Mouse (Mus musculus) adrenal gland, adult 8-10 months (tissue): ENCODE data around the gene Fbxo17. TPM values are rescaled to one million over a fixed set of nuclear protein-coding genes. Genes with fewer than 3 reads are reported as not detected.

Experiments
- DNase-seq: peaks from one replicate; pipeline ENCODE4 v3.0.0; 2022
- total RNA-seq, 4 experiments: library from RNA; stranded (reverse); gene quantifications; 2 replicates each; pipeline ENCODE4 v1.2.4; 2022

Fbxo17 gene
- total RNA-seq, 4 experiments from 2014 or later, result 4.5 to 9.9 (median 6.9) TPM

DNA sequence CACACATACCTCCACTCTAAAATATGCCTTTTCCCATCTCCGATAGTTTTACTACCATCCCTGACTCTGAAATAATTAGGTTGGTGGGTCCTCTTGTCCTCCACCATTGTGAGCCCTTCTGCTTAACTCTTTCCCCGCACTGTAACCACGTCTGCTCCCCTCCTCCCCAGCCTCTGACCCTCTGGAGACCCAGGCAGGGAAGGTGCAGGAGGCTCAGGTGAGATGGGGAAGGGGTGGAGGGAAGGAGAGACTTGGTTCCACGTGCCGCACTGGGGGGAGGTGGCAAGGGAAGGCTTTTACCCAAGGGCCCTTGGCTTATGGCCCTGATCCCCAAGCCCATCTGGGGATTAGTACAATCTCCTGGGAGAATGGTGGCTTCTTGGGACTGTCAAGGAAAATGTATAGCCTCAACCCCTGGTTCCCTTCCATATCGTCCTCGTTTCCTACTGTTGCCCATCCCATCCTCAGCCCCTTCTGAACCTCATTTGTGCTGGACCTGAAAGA is 50.9 kb downstream of the Fbxo17 start, which contains the start of gene Nfkbib:
Gene Nfkbib (minus strand): TSS at position 51 of the 504 bp plus-strand sequence.
- no peak for DNase-seq

GRCm38 (mm10) chr7:28769414-28769958 is 52.9 kb downstream of the Fbxo17 start:
- DNase-seq, result no peak

DNA sequence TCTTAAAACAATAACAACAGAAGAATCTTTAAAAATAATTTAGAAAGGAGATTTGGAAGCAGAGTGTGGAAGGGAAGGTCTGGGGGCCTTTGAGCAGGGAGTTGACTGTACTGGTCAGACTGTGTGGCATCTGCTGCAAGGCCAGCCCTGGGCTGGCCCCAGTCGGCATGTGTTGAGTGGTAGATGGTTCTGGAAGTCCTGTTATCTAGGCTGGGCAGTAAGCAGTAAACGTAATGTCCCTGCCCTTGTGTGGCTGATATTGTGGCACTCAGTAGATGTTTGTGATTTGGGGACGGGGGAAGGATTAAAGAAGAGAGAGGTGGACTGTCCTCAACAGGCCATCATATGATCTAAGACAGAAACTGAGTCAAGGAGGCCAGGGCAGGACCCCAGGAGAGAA is 53.7 kb downstream of the Fbxo17 start:
- DNase-seq, result no peak

DNA sequence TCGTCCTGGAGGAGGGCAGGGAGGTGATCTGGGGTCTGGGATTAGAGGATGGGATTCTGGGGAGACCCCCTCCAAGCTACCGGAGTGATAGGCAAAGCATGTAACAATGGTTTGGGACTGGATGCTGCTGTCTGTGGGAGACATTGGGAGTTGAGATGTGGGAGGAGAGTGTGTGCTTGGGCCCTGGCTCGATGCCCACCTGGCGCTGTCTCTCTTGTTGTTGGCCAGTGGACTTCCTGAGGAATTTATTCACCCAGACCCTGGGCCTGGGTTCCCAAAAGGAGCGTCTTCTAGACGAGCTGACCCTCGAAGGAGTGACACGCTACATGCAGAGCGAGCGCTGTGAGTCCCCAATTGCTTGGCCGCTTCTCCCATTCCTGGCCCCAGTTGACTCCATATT is 55.3 kb downstream of the Fbxo17 start:
- no peak for DNase-seq

- no peak for DNase-seq
These were observed 56.6 kb downstream of the Fbxo17 start for GRCm38 (mm10) chr7:28773163-28773562.

DNA sequence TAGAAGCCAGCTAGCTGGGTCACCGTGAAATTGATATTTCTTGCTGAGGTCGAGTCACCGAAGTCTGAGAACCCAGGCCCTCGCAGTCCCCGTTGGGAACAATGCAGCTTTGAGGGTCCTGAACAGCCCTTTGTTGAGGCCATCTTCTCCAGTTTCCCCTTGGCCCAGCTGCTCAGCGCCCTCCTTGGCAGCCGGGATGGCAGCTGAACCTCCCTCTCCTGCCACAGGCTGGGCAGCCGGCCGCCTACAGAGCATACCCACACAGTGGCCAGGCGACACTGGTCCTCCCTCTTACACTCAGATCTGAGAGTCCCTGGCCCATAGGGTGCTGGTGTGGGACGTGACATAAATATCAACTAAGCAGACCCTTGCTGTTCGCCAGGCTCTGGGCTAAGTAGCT is 57.6 kb downstream of the Fbxo17 start:
- no peak for DNase-seq

- no peak for DNase-seq
These were observed 58.5 kb downstream of the Fbxo17 start for GRCm38 (mm10) chr7:28775129-28775528.

GRCm38 (mm10) chr7:28778825-28779224 is 62.2 kb downstream of the Fbxo17 start:
- DNase-seq, result no peak

DNA sequence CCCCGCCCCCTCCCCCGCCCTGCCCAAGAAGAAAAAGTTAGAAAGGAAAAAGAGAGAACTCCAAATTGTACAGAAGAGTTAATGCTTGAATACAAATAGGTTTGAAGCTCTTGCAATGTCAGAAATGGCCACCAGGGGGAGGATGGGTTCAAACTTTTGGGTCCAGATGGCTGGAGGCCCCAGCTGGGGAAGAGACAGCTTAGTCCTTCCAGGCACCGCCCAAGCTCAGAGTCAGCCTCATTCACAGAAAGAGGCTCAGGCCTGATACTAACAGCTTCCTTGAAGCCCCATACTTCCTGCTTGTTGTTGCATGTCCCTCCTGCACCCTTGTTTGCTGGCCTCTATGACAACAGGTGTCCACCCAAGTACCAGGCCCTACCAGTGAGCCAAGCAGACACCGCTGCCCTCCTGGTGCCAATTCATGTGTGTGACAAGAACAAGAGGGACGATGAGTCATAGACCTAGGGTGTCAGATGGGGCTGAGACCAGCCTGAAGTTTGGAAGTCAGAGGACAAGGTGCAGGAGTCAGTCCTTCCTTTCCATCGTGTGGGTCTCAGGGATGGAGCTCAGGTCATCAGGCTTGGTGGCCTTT is 63.6 kb downstream of the Fbxo17 start:
- peak; percentile 69 for DNase-seq

- no peak for DNase-seq
These were observed 64.3 kb downstream of the Fbxo17 start for GRCm38 (mm10) chr7:28780857-28781256.

DNA sequence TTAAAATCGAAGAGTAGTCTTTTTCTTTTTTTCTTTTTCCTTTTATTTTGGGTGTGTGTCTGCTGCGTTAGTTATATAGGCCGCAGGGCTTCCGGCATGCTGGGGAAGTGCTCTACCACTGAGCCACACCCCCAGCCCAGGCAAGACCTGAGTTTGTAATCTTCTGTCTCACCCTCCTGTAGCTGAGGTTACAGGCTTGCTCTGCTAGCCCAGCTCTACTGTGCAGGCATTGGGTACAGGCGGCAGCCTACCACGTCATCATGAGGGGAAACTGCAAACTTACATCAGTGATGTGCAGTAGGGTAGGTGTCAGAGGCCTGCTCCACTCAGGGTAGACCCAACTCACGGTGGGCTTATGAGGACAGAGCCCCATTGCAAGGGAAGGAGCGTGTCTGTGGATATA is 64.7 kb downstream of the Fbxo17 start:
- DNase-seq, result no peak

GRCm38 (mm10) chr7:28785161-28785560 is 68.6 kb downstream of the Fbxo17 start:
- DNase-seq, result no peak

Other genes starting within 250 kb of the Fbxo17 start
- under 1 TPM in 1 of 4 experiments, not detected in 3; 0.46 TPM for gene Ifnl2, start 206.3 kb upstream of the Fbxo17 start, total RNA-seq
- gene Ifnl3, start 194.0 kb upstream of the Fbxo17 start, total RNA-seq, result not detected
- gene Sycn, start 175.9 kb upstream of the Fbxo17 start, total RNA-seq, result not detected
- not detected for gene Nccrp1, start 169.6 kb upstream of the Fbxo17 start, total RNA-seq
- gene Samd4b, start 118.7 kb upstream of the Fbxo17 start, total RNA-seq, result 10 to 100 TPM; 62.4 to 83.9 (median 73.4) TPM
- gene Pak4, start 118.6 kb upstream of the Fbxo17 start, total RNA-seq, result 10 to 100 TPM; 28.5 to 37.2 (median 34.0) TPM
- gene Acp7, start 85.5 kb upstream of the Fbxo17 start, total RNA-seq, result not detected
- 1 to 10 TPM; 2.5 to 3.4 (median 3.1) TPM for gene Fbxo27, start 24.0 kb upstream of the Fbxo17 start, total RNA-seq
- gene Mrps12, start 25.0 kb downstream of the Fbxo17 start, total RNA-seq, result 10 to 100 TPM; 76.5 to 92.2 (median 83.3) TPM
- gene Sars2, start 25.2 kb downstream of the Fbxo17 start, total RNA-seq, result 10 to 100 TPM; 18.0 to 26.2 (median 20.3) TPM
- not detected for gene Ccer2, start 39.4 kb downstream of the Fbxo17 start, total RNA-seq
- 10 to 100 TPM; 73.9 to 96.2 (median 84.3) TPM for gene Sirt2, start 49.9 kb downstream of the Fbxo17 start, total RNA-seq
- gene Nfkbib, start 50.7 kb downstream of the Fbxo17 start, total RNA-seq, result 10 to 100 TPM; 32.0 to 52.2 (median 39.6) TPM
- 1 to 10 TPM; 1.9 to 4.4 (median 2.8) TPM for gene Rinl, start 72.2 kb downstream of the Fbxo17 start, total RNA-seq
- 100 to 1,000 TPM; 331 to 473 (median 439) TPM for gene Hnrnpl, start 91.7 kb downstream of the Fbxo17 start, total RNA-seq
- 100 to 1,000 TPM; 402 to 476 (median 431) TPM for gene Ech1, start 108.4 kb downstream of the Fbxo17 start, total RNA-seq
- 10 to 100 TPM in 2 of 4 experiments, 1 to 10 TPM in 2; 6.6 to 34.6 (median 18.8) TPM for gene Lgals4, start 117.0 kb downstream of the Fbxo17 start, total RNA-seq
- gene Lgals7, start 147.0 kb downstream of the Fbxo17 start, total RNA-seq, result 1 to 10 TPM in 1 of 4 experiments, not detected in 3; 1.2 TPM
- under 1 TPM in 3 of 4 experiments, not detected in 1; 0.12 to 0.16 (median 0.15) TPM for gene Capn12, start 164.6 kb downstream of the Fbxo17 start, total RNA-seq
- 100 to 1,000 TPM; 184 to 285 (median 233) TPM for gene Actn4, start 245.5 kb downstream of the Fbxo17 start, total RNA-seq